Mouse (Mus musculus): ENCODE measurements around the gene Lmntd2. TPM values are rescaled to one million over a fixed set of nuclear protein-coding genes. Genes with fewer than 3 reads are reported as not detected.
A peak's percentile ranks its signal among the peaks of the same experiment; 100 is the strongest.
"Not testable (repeated sequence)": the region's sequence is repeated elsewhere in the genome, so short reads cannot be mapped to it uniquely, and the experiment has no call there.

Lmntd2 gene
- polyA plus RNA-seq (2012; rRNA removed) = 0.19 and 0.26 TPM in 2 replicates

GRCm38 (mm10) chr7:141213605-141214235, at the start of gene Lmntd2:
Lmntd2 (minus strand) TSS chr7:141214080.
- Histone ChIP-seq H3K27me3 (ENCODE audit: control insufficient read depth, insufficient read depth, low read length) (no peaks in the 10 kb centered on the region), H3K27ac (ENCODE audit: insufficient read depth, low read length) (no peak within 1 kb of the TSS), H3K4me3 (replicated peaks; ENCODE audit: insufficient read depth, low read depth, low read length) (no peak within 1 kb of the TSS), H3K4me1 (ENCODE audit: control insufficient read depth, insufficient read depth, low read length) (no peaks in the 10 kb centered on the region)
- WGBS = 90% methylated on average over 11 of the region's 11 CpGs
- DNase-seq = no peak
- TF ChIP-seq POLR2A (IDR thresholded peaks at IDR 0.05; ENCODE audit: borderline replicate concordance, insufficient read depth, low read length) (no peak), CTCF (IDR thresholded peaks at IDR 0.05; ENCODE audit: borderline replicate concordance, insufficient read depth, low read depth, low read length) (no peak)

- H3K4me1 ChIP-seq (ENCODE audit: control insufficient read depth, insufficient read depth, low read length) = no peaks in the 10 kb centered on the region
- no peak for DNase-seq
- TF ChIP-seq POLR2A (IDR thresholded peaks at IDR 0.05; ENCODE audit: borderline replicate concordance, insufficient read depth, low read length) (no peak), CTCF (IDR thresholded peaks at IDR 0.05; ENCODE audit: borderline replicate concordance, insufficient read depth, low read depth, low read length) (no peak)
- 84% methylated on average over 13 of the region's 13 CpGs for WGBS
- H3K27ac ChIP-seq (ENCODE audit: insufficient read depth, low read length) = no peak overlapping the region
- no peak overlapping the region for H3K4me3 ChIP-seq (replicated peaks; ENCODE audit: insufficient read depth, low read depth, low read length)
- no peaks in the 10 kb centered on the region for H3K27me3 ChIP-seq (ENCODE audit: control insufficient read depth, insufficient read depth, low read length)
These were observed 49.8 kb upstream of the Lmntd2 start for GRCm38 (mm10) chr7:141263640-141264039.

DNA sequence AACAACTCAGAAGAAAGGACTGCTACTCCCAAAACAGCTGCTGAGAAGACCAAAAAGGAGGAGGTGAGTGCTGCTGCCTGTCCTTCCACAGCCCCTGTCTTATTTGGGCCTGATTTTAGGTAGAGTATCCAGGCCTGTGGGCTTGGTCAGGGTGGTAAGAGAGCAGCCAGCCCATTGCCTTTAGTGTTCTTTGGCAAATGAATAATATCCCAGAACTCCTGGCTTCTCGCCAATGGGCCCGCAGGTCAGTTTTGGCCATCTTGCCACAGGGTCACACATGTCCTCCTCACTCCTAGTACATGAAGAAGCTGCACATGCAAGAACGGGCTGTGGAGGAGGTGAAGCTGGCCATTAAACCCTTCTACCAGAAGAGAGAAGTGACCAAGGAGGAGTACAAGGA, 47.6 kb upstream of the Lmntd2 start:
- no peak overlapping the region for H3K4me3 ChIP-seq (replicated peaks; ENCODE audit: insufficient read depth, low read depth, low read length)
- H3K4me1 ChIP-seq (ENCODE audit: control insufficient read depth, insufficient read depth, low read length) = no peaks in the 10 kb centered on the region
- H3K27ac ChIP-seq (ENCODE audit: insufficient read depth, low read length) = no peak overlapping the region
- DNase-seq = peak in 1 of 2 experiments; percentile 35
- H3K27me3 ChIP-seq (ENCODE audit: control insufficient read depth, insufficient read depth, low read length) = no peaks in the 10 kb centered on the region
- 54% methylated on average over 3 of the region's 3 CpGs for WGBS
- TF ChIP-seq POLR2A (IDR thresholded peaks at IDR 0.05; ENCODE audit: borderline replicate concordance, insufficient read depth, low read length) = no peak
- no peak for TF ChIP-seq CTCF (IDR thresholded peaks at IDR 0.05; ENCODE audit: borderline replicate concordance, insufficient read depth, low read depth, low read length)

GRCm38 (mm10) chr7:141256159-141256558, 42.3 kb upstream of the Lmntd2 start:
- Histone ChIP-seq H3K27me3 (ENCODE audit: control insufficient read depth, insufficient read depth, low read length) (no peaks in the 10 kb centered on the region), H3K4me1 (ENCODE audit: control insufficient read depth, insufficient read depth, low read length) (no peaks in the 10 kb centered on the region), H3K27ac (ENCODE audit: insufficient read depth, low read length) (no peak overlapping the region), H3K4me3 (replicated peaks; ENCODE audit: insufficient read depth, low read depth, low read length) (no peak overlapping the region)
- TF ChIP-seq CTCF (IDR thresholded peaks at IDR 0.05; ENCODE audit: borderline replicate concordance, insufficient read depth, low read depth, low read length) (no peak), POLR2A (IDR thresholded peaks at IDR 0.05; ENCODE audit: borderline replicate concordance, insufficient read depth, low read length) (no peak)
- 84% methylated on average over 10 of the region's 10 CpGs for WGBS
- DNase-seq = no peak

DNA sequence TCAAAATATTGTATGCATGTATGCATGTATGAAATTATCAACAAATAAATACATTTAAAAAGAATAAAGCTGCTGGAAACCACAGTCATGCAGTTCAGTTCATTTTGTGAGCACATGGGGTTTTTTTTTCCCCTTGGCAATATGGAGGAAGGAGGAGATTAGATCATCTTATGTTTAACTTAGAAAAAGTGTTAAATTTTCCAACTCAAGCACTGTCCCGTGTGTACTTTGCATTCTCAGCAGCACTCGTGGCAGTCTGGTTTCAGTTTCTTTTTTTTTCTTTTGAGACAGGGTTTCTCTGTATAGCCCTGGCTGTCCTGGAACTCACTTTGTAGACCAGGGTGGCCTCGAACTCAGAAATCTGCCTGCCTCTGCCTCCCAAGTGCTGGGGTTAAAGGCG, 36.6 kb upstream of the Lmntd2 start:
- not testable (repeated sequence) for H3K27me3 ChIP-seq (ENCODE audit: control insufficient read depth, insufficient read depth, low read length); H3K4me3 ChIP-seq (replicated peaks; ENCODE audit: insufficient read depth, low read depth, low read length); DNase-seq; H3K4me1 ChIP-seq (ENCODE audit: control insufficient read depth, insufficient read depth, low read length); H3K27ac ChIP-seq (ENCODE audit: insufficient read depth, low read length)
- WGBS = 89% methylated on average over 4 of the region's 4 CpGs

DNA sequence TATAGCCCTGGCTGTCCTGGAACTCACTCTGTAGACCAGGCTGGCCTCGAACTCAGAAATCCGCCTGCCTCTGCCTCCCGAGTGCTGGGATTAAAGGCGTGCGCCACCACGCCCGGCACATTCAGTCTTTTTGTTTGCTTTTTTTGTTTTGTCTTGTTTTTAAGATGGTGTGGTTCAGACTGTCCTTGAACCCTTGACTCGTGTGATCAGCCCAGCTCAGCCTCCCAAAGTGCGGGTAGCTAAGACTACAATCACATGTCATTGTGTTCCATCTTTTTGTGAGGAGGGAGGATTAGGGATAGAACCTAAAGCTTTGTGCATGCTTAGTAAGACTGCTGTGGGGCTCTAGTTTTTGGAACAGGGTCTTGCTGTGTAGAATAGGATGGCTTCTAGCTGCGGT, 17.7 kb upstream of the Lmntd2 start:
- TF ChIP-seq POLR2A (IDR thresholded peaks at IDR 0.05; ENCODE audit: borderline replicate concordance, insufficient read depth, low read length) (no peak), CTCF (IDR thresholded peaks at IDR 0.05; ENCODE audit: borderline replicate concordance, insufficient read depth, low read depth, low read length) (no peak)
- peaks cover 12% of the 10 kb centered on the region for H3K4me1 ChIP-seq (ENCODE audit: control insufficient read depth, insufficient read depth, low read length)
- 91% methylated on average over 10 of the region's 10 CpGs for WGBS

DNA sequence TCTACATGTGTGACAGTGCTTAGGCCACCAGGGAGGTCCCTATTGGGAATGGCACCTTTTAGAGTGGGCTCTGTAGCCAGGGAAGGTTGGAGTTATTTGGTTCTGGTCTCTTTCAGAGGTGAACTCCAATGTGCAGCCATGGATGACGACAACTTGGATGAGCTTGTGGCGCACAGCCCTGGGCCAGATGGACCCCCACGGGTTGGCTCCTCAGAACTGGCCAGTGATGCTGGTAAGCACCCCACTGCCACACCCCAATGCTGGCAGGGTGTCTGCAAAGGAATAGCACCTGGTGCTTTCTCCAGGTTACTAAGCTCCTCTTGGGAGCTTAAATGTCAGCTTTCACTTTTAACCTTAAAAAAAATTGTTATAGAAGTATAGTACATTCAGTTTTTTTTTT, 17.2 kb upstream of the Lmntd2 start:
- no peak overlapping the region for H3K4me3 ChIP-seq (replicated peaks; ENCODE audit: insufficient read depth, low read depth, low read length)
- WGBS = 12% methylated on average over 3 of the region's 3 CpGs
- peak; percentile 37 to 60 for DNase-seq
- no peaks in the 10 kb centered on the region for H3K27me3 ChIP-seq (ENCODE audit: control insufficient read depth, insufficient read depth, low read length)
- no peak overlapping the region for H3K27ac ChIP-seq (ENCODE audit: insufficient read depth, low read length)
- H3K4me1 ChIP-seq (ENCODE audit: control insufficient read depth, insufficient read depth, low read length) = peaks cover 12% of the 10 kb centered on the region
- TF ChIP-seq CTCF (IDR thresholded peaks at IDR 0.05; ENCODE audit: borderline replicate concordance, insufficient read depth, low read depth, low read length) (no peak), POLR2A (IDR thresholded peaks at IDR 0.05; ENCODE audit: borderline replicate concordance, insufficient read depth, low read length) (no peak)

More for the DNA sequence above, 17.7 kb upstream of the Lmntd2 start:
- Histone ChIP-seq H3K4me3 (replicated peaks; ENCODE audit: insufficient read depth, low read depth, low read length) (no peak overlapping the region), H3K27me3 (ENCODE audit: control insufficient read depth, insufficient read depth, low read length) (no peaks in the 10 kb centered on the region), H3K27ac (ENCODE audit: insufficient read depth, low read length) (no peak overlapping the region)
- no peak for DNase-seq

DNA sequence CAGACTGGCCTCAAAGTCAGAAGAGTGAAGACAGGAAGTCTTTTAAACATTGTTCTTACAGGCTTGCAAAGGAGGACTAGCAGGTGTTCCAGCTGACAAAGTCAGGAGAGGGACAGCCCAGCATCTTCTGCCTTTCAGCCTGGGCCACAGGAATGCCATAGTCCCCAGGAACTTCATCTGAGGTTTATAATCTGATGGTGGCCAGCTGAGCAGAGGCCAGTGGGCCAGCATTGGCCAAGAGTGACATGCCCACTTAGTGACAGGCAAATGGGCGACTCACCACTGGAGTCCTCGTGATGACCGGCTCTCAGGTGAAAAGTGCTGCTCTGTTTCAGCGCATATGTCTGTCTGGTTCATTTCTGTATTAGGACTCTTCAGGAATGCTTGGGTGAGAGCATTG, 16.7 kb upstream of the Lmntd2 start:
- no peak overlapping the region for H3K4me3 ChIP-seq (replicated peaks; ENCODE audit: insufficient read depth, low read depth, low read length)
- TF ChIP-seq POLR2A (IDR thresholded peaks at IDR 0.05; ENCODE audit: borderline replicate concordance, insufficient read depth, low read length) = no peak
- TF ChIP-seq CTCF (IDR thresholded peaks at IDR 0.05; ENCODE audit: borderline replicate concordance, insufficient read depth, low read depth, low read length) = no peak
- no peak for DNase-seq
- peaks cover 12% of the 10 kb centered on the region for H3K4me1 ChIP-seq (ENCODE audit: control insufficient read depth, insufficient read depth, low read length)
- H3K27me3 ChIP-seq (ENCODE audit: control insufficient read depth, insufficient read depth, low read length) = no peaks in the 10 kb centered on the region
- 71% methylated on average over 4 of the region's 4 CpGs for WGBS
- no peak overlapping the region for H3K27ac ChIP-seq (ENCODE audit: insufficient read depth, low read length)

Data from cerebellum, adult 2 months (tissue).